Mouse (Mus musculus): ENCODE measurements around the gene Tmem129. TPM values are rescaled to one million over a fixed set of nuclear protein-coding genes. Genes with fewer than 3 reads are reported as not detected.

Tmem129 gene
- polyA plus RNA-seq, 1 experiment from 2014 or later, result 47.6 TPM

- Histone ChIP-seq H3K4me1 (ENCODE audit: control insufficient read depth, insufficient read depth, low read length) (peaks cover 14% of the 10 kb centered on the region), H3K9ac (ENCODE audit: low read depth, low read length) (peak overlapping the region; percentile 79), H3K9me3 (ENCODE audit: control insufficient read depth, low read length) (no peaks in the 10 kb centered on the region), H3K36me3 (ENCODE audit: control insufficient read depth, insufficient read depth, low read length) (peaks cover 44% of the 10 kb centered on the region), H3K4me2 (ENCODE audit: low read depth, low read length) (peak overlapping the region; percentile 87), H3K27ac (replicated peaks; ENCODE audit: low read depth, low read length) (peak overlapping the region; percentile 97), H3K4me3 (ENCODE audit: low read depth, low read length) (peak overlapping the region; percentile 77), H3K27me3 (replicated peaks; ENCODE audit: control insufficient read depth, insufficient read depth, low read length) (no peaks in the 10 kb centered on the region)
- ATAC-seq (ENCODE audit: low read depth), result peak; percentile 12
- peak; percentile 68 for DNase-seq (ENCODE audit: low spot score)
- WGBS, result under 1% methylated on average over 26 of the region's 32 CpGs
Observed at GRCm38 (mm10) chr5:33657251-33657786, 897 bp downstream of the Tmem129 start.

- H3K9ac ChIP-seq (ENCODE audit: low read depth, low read length), result peak overlapping the region; percentile 79
- no peak for DNase-seq (ENCODE audit: low spot score)
- H3K27ac ChIP-seq (replicated peaks; ENCODE audit: low read depth, low read length), result peak overlapping the region; percentile 97; the same call in 1 of the 2 replicates
- no peaks in the 10 kb centered on the region for H3K27me3 ChIP-seq (replicated peaks; ENCODE audit: control insufficient read depth, insufficient read depth, low read length)
- peak overlapping the region; percentile 77 for H3K4me3 ChIP-seq (ENCODE audit: low read depth, low read length)
- peaks cover 39% of the 10 kb centered on the region for H3K36me3 ChIP-seq (ENCODE audit: control insufficient read depth, insufficient read depth, low read length)
- no peak for ATAC-seq (ENCODE audit: low read depth)
- WGBS, result 27% methylated on average over 1 of the region's 1 CpGs
- H3K4me2 ChIP-seq (ENCODE audit: low read depth, low read length), result peak overlapping the region; percentile 87
- peaks cover 14% of the 10 kb centered on the region for H3K4me1 ChIP-seq (ENCODE audit: control insufficient read depth, insufficient read depth, low read length)
- H3K9me3 ChIP-seq (ENCODE audit: control insufficient read depth, low read length), result no peaks in the 10 kb centered on the region
Observed at GRCm38 (mm10) chr5:33656739-33657138, 1.5 kb downstream of the Tmem129 start.

DNA sequence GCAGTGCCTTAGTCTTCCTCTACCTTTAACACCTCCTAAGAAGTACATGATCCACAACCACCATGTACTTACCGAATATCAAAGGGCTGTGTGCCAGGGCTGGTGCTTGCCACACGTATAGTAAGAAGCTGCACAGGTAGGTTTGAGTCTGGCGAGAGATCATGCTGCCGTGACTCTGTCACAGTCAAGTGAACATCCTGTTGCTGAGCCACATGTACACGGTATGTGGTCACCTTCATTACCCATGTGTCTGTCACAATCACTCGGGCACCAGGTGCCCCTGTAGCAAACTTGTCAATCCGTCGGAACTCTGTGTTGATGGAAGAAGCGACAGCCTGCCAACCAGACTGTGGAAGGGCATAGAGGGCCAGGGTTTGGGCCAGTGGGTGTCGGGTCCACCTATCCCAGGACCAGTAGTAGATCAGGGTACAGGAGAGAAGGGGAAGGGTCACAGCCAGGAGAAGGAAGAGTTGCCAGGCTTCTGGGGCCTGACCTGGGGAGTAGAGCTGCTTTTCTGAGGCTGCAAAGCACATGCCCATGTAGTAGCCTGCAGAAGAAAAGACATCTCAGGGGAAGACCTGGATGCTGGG is 2.9 kb downstream of the Tmem129 start:
- H3K9ac ChIP-seq (ENCODE audit: low read depth, low read length), result no peak overlapping the region
- no peak overlapping the region for H3K27ac ChIP-seq (replicated peaks; ENCODE audit: low read depth, low read length)
- no peaks in the 10 kb centered on the region for H3K27me3 ChIP-seq (replicated peaks; ENCODE audit: control insufficient read depth, insufficient read depth, low read length)
- no peak overlapping the region for H3K4me2 ChIP-seq (ENCODE audit: low read depth, low read length)
- DNase-seq (ENCODE audit: low spot score), result no peak
- H3K9me3 ChIP-seq (ENCODE audit: control insufficient read depth, low read length), result no peaks in the 10 kb centered on the region
- 89% methylated on average over 10 of the region's 10 CpGs for WGBS
- no peak overlapping the region for H3K4me3 ChIP-seq (ENCODE audit: low read depth, low read length)
- H3K4me1 ChIP-seq (ENCODE audit: control insufficient read depth, insufficient read depth, low read length), result peaks cover 22% of the 10 kb centered on the region
- ATAC-seq (ENCODE audit: low read depth), result no peak
- peaks cover 27% of the 10 kb centered on the region for H3K36me3 ChIP-seq (ENCODE audit: control insufficient read depth, insufficient read depth, low read length)

GRCm38 (mm10) chr5:33654424-33654823 is 3.8 kb downstream of the Tmem129 start:
- no peak overlapping the region for H3K27ac ChIP-seq (replicated peaks; ENCODE audit: low read depth, low read length)
- no peak overlapping the region for H3K4me3 ChIP-seq (ENCODE audit: low read depth, low read length)
- H3K36me3 ChIP-seq (ENCODE audit: control insufficient read depth, insufficient read depth, low read length), result peaks cover 35% of the 10 kb centered on the region
- WGBS, result 93% methylated on average over 13 of the region's 13 CpGs
- no peaks in the 10 kb centered on the region for H3K27me3 ChIP-seq (replicated peaks; ENCODE audit: control insufficient read depth, insufficient read depth, low read length)
- ATAC-seq (ENCODE audit: low read depth) (no peak), DNase-seq (ENCODE audit: low spot score) (no peak)
- peaks cover 28% of the 10 kb centered on the region for H3K4me1 ChIP-seq (ENCODE audit: control insufficient read depth, insufficient read depth, low read length)
- no peak overlapping the region for H3K9ac ChIP-seq (ENCODE audit: low read depth, low read length)
- H3K9me3 ChIP-seq (ENCODE audit: control insufficient read depth, low read length), result no peaks in the 10 kb centered on the region
- H3K4me2 ChIP-seq (ENCODE audit: low read depth, low read length), result no peak overlapping the region

DNA sequence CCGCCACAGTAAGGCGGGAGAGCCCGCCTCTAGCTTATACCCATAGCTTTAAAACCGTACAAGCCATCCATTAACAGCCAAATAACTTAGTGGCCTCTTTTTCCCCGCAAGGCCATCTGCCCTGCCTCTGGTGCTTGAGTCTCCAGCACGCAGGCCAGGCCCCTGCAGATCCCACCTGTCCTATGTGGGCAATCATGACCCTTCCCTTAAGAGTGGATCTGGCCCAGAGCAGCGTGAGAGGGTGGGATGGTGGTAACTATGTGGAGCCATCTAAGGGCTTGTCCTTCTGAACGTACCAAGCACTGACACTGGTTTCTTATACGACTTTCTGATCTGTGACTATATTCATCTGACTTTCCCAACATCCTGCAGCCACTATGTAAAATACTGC is 5.4 kb downstream of the Tmem129 start:
- H3K4me3 ChIP-seq (ENCODE audit: low read depth, low read length), result peak overlapping the region; percentile 78
- peak overlapping the region; percentile 71 for H3K4me2 ChIP-seq (ENCODE audit: low read depth, low read length)
- H3K9ac ChIP-seq (ENCODE audit: low read depth, low read length), result peak overlapping the region; percentile 57
- peak overlapping the region; percentile 75 for H3K27ac ChIP-seq (replicated peaks; ENCODE audit: low read depth, low read length)
- H3K27me3 ChIP-seq (replicated peaks; ENCODE audit: control insufficient read depth, insufficient read depth, low read length), result no peaks in the 10 kb centered on the region
- peak; percentile 8; the same call in 1 of the 2 replicates for ATAC-seq (ENCODE audit: low read depth)
- H3K9me3 ChIP-seq (ENCODE audit: control insufficient read depth, low read length), result no peaks in the 10 kb centered on the region
- WGBS, result 4% methylated on average over 7 of the region's 9 CpGs
- DNase-seq (ENCODE audit: low spot score), result no peak
- peaks cover 22% of the 10 kb centered on the region for H3K4me1 ChIP-seq (ENCODE audit: control insufficient read depth, insufficient read depth, low read length)
- peaks cover 52% of the 10 kb centered on the region for H3K36me3 ChIP-seq (ENCODE audit: control insufficient read depth, insufficient read depth, low read length)

DNA sequence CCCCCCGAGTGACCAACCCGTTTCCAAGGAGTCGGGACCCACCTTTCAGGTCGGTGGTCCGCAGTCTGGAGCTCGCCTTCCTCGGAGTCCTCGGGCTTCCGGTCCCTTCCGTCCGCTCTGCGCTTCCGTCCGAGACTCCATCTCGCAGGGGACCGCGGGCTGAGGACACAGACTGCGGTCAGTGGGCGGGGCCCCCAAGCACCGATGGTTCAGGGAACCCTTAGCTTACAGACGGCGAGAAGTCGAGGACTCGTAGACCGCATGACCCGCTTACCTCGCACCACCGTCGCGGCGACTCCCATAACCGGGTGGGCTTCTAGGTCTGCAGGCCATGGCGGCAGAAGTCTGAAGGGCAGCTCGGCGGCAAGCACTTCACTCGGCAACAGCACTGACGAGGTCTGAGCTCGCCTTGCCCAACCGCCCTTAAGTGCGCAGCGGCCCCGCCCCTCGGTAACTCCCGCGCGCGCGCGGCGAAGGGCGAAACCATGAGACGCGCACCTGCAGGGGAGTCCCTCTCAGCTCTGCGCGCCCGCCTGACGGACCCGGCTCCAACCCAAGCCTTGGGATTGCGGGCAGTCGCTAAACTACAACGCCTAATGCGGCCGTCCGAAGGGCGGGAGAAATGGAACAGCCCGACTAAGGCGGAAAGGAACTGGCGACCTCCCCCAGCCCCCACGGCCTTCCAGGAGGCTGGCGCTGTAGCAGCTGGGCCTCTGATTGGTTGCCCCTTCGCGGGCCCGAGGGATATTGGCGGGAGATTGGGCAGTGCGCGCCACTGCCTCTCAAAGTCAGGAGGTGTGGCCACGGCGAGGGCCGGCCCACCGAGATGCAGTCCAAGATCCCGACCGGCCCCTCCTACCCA is 6.1 kb downstream of the Tmem129 start, which contains the start of gene Slbp:
TSS of gene Slbp (minus strand) at position 654 of the 862 bp plus-strand sequence.
- Histone ChIP-seq H3K4me3 (ENCODE audit: low read depth, low read length) (peak within 1 kb of the TSS; percentile 78), H3K36me3 (ENCODE audit: control insufficient read depth, insufficient read depth, low read length) (peaks cover 58% of the 10 kb centered on the region), H3K4me1 (ENCODE audit: control insufficient read depth, insufficient read depth, low read length) (peaks cover 22% of the 10 kb centered on the region), H3K27ac (replicated peaks; ENCODE audit: low read depth, low read length) (peak within 1 kb of the TSS; percentile 96), H3K27me3 (replicated peaks; ENCODE audit: control insufficient read depth, insufficient read depth, low read length) (no peaks in the 10 kb centered on the region), H3K9me3 (ENCODE audit: control insufficient read depth, low read length) (no peaks in the 10 kb centered on the region), H3K4me2 (ENCODE audit: low read depth, low read length) (peak within 1 kb of the TSS; percentile 71), H3K9ac (ENCODE audit: low read depth, low read length) (peak within 1 kb of the TSS; percentile 88)
- under 1% methylated on average over 50 of the region's 82 CpGs for WGBS
- peak; percentile 99 for DNase-seq (ENCODE audit: low spot score)
- ATAC-seq (ENCODE audit: low read depth), result peak; percentile 97

DNA sequence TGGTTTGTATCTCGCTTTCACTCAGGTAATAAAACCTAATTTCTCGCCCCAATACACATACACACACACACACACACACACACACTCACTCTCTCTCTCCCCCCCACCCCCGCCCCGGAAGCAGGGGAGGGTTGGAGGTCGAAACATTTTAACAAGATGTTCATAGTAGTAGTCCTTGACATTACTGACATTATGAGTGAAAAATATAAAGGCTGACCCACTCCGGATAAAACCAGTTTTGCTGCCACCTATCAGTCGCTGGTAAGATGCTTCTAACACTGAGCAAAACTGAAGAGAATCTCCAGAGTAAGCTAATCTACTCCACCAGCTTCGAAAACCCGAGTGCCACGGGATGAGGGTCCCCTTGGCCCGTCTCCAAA is 6.7 kb downstream of the Tmem129 start:
- WGBS, result 1% methylated on average over 11 of the region's 11 CpGs
- no peak for DNase-seq (ENCODE audit: low spot score)
- no peaks in the 10 kb centered on the region for H3K9me3 ChIP-seq (ENCODE audit: control insufficient read depth, low read length)
- H3K4me1 ChIP-seq (ENCODE audit: control insufficient read depth, insufficient read depth, low read length), result peaks cover 17% of the 10 kb centered on the region
- H3K4me2 ChIP-seq (ENCODE audit: low read depth, low read length), result peak overlapping the region; percentile 71
- H3K4me3 ChIP-seq (ENCODE audit: low read depth, low read length), result peak overlapping the region; percentile 78
- peak overlapping the region; percentile 96 for H3K27ac ChIP-seq (replicated peaks; ENCODE audit: low read depth, low read length)
- no peaks in the 10 kb centered on the region for H3K27me3 ChIP-seq (replicated peaks; ENCODE audit: control insufficient read depth, insufficient read depth, low read length)
- ATAC-seq (ENCODE audit: low read depth), result no peak
- peak overlapping the region; percentile 88 for H3K9ac ChIP-seq (ENCODE audit: low read depth, low read length)
- H3K36me3 ChIP-seq (ENCODE audit: control insufficient read depth, insufficient read depth, low read length), result peaks cover 64% of the 10 kb centered on the region

DNA sequence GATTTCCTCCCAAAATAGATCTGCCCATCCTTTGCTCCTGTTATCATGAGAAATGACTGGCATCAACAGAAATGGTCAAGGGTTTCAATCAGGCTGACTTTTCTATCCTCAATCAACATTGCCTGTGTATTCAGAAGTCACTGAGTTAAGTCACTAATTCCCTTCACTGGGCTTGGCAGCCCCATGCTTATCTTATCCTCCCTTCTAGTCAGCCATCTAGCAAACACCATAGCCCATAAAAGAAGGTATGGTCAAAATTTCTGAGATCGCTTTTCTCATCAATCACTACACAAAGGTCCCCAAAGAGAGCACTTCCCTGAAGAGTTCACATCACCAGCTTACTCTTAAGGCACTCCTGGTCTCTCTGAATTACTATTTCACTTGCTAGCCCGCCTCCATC is 7.2 kb downstream of the Tmem129 start:
- no peak for DNase-seq (ENCODE audit: low spot score)
- 15% methylated on average over 2 of the region's 2 CpGs for WGBS
- H3K9ac ChIP-seq (ENCODE audit: low read depth, low read length), result peak overlapping the region; percentile 88

More for the DNA sequence above, 7.2 kb downstream of the Tmem129 start:
- Histone ChIP-seq H3K27ac (replicated peaks; ENCODE audit: low read depth, low read length) (peak overlapping the region; percentile 96; the same call in 1 of the 2 replicates), H3K9me3 (ENCODE audit: control insufficient read depth, low read length) (no peaks in the 10 kb centered on the region), H3K4me2 (ENCODE audit: low read depth, low read length) (peak overlapping the region; percentile 71), H3K27me3 (replicated peaks; ENCODE audit: control insufficient read depth, insufficient read depth, low read length) (no peaks in the 10 kb centered on the region), H3K36me3 (ENCODE audit: control insufficient read depth, insufficient read depth, low read length) (peaks cover 69% of the 10 kb centered on the region), H3K4me3 (ENCODE audit: low read depth, low read length) (peak overlapping the region; percentile 78), H3K4me1 (ENCODE audit: control insufficient read depth, insufficient read depth, low read length) (peaks cover 14% of the 10 kb centered on the region)
- ATAC-seq (ENCODE audit: low read depth), result no peak

All from embryonic facial prominence, embryonic 14.5 days (tissue).